Mouse (Mus musculus) urinary bladder, adult 18-20 months (tissue): ENCODE measurements around the gene Chst12.
A peak's percentile ranks its signal among the peaks of the same experiment; 100 is the strongest.

Experiments
- DNase-seq, 2 experiments: peaks; one replicate each; pipeline ENCODE4 v3.0.0; 2022; ENCODE audit warnings: low spot score in 2 of 2, mixed read lengths in 2 of 2

The Chst12 gene

DNA sequence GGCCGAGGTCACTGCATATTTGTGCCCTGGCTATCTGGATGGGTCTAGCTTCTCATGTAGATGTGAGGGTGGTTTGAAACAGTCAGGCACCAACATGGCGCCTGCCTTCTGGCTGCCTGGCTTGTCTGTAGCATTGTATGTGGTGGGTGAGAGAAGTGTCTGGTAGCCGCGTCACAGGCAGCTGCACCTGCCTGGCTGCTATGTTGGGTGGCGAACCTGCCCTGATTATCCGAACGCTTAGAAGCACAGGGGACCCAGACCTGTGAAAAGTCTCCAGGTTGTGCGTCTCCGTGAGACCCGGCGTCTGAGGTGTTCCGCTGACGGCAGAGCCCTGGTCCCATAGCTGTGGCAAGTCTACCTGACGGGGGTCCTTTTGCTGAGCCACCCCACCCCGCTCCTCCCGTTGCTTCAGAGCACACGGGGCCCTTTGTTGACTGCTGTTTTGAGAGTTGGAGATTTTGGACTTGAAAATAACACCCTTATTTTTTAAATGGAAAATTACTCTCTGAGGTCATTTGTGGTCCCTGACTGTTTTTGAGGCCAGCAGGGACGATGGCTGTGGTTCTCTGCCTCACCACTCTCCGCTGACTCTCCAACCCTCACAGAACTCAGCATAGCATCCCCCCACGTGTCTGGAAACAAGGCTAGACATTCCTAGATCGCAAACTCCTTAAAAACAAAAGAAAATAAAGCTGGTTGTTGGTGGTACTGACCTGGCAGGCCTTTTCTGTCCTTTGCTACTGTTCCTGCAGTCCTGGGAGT is 12.0 kb downstream of the Chst12 start:
- DNase-seq, result no peak

- no peak for DNase-seq
These were observed 12.5 kb downstream of the Chst12 start for GRCm38 (mm10) chr5:140517921-140518230.

DNA sequence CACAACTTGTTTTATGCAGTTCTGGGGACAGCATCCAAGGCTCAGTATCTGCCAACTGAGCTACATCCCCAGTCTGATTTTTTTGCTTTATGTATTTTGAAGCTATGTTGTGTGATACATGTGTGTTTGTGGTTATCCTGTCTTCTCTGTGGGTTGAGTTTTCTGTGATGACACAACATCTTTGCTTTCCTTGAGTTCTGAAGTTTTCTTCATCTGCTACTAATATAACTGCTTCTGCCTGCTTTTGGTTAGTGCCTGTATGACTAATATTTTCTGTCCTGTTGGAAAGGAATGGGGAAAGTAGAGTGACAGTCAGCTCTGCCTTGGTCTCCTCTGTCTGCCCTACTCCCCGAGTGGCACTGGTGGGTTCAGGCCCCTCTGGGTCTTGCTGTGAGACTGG is 15.8 kb downstream of the Chst12 start:
- DNase-seq, result no peak

DNA sequence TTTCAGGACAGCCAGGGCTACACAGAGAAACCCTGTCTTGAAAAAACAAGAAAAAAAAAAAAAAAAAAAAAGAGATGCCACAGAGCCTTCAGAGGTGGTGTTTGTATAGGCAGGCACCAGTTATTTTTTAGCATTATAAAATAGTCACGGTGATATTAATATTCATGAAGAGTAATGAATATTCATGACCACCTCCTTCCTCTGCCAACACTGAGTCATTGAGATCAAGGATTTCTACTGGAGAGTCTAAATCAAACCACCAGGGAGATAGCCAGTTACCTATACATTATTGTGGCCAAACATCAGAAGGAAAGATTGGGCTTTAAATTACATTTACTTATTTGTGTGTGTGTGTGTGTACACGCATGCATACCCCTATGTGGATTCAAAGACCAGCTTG is 21.4 kb downstream of the Chst12 start:
- DNase-seq, result no peak

GRCm38 (mm10) chr5:140538111-140538683 is 32.8 kb downstream of the Chst12 start:
- DNase-seq, result no peak

- DNase-seq, result peak; percentile 63 to 80
These were observed 34.8 kb downstream of the Chst12 start for GRCm38 (mm10) chr5:140540106-140540505.

DNA sequence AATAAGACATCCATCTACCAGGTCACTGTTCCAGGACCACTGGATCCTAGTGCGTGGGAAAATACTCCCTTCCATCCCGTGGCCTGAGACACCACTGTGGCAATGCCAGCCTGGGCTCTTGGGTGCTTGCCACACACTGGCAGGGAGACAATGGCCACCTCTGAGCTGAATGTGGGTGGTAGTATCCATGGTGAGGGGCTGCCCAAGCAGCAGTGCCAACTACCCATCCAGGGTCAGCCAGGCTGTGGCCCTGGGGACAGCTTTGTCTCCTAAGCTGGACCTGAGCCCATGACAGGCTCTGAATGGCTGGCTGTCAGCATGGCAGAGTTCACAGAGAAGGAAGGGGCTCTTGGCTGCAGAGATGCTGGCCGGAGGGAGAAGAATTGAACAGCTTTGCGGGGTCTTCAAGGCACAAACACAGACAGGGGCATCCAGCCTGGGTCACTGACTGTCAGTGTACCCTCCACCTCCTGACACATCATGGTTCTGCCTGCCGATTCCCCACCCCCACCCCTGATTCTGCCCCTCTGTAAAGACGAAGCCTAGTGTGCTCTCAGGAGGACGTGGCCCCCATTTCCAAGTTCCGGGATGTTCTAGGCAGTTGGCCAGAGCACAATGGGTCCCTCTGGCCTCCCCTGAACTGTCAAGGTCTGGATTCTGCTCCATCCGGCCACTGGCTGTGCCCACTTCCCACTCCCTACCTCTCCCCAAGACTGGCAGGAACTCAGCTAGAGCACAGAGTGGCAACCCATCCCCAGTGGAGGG is 37.6 kb downstream of the Chst12 start:
- no peak for DNase-seq

GRCm38 (mm10) chr5:140545651-140546050 is 40.3 kb downstream of the Chst12 start:
- DNase-seq, result no peak

DNA sequence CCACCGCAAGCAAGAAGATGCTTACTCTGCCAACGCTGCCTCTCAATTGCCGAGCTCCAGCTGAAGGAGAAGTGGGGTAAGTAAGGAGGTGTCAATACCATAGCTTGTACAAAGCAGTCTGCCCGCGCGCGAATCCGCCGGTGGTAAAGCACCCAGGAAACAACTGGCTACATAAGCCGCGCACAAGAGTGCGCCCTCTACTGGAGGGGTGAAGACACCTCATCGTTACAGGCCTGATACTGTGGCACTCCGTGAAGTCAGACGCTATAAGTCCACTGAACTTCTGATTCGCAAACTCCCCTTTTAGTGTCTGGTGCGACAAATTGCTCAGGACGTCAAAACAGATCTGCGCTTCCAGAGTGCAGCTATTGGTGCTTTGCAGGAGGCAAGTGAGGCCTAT is 41.0 kb downstream of the Chst12 start:
- no peak for DNase-seq

DNA sequence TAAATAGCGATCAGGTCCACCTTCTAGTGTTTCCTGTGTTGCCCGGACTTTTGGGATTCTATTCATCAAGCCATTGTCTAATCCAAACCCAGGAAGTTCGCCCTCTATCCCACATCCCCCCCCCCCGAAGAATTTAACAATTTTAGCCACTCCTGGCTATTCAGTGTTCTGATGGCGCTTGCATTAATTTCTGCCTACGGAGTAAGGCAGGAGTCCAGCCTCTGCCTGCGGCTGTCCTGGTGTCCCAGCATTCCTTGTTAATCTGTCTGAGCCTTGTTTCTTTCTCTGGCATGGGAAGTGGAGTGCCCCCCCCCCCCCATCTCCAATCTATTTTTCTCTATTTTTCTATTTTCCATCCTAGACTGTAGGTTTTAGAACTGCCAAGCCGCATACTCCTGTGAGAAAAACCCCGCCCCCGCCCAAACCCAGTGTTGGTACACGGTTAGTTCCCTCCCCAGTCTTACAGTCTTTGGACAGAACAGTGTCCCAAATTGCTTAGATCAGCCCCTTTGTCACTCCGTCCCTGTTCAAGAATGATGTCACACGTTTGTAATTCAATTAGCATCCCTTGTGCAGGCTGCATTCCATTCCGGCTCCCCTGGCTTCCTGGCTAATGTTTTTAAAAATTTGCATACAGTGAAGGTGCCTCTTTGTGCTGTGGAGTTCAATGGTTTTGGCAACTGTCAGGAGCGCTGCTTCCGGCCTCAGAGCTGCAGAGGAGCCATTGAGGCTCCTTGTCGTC is 44.1 kb downstream of the Chst12 start:
- DNase-seq, result no peak

DNA sequence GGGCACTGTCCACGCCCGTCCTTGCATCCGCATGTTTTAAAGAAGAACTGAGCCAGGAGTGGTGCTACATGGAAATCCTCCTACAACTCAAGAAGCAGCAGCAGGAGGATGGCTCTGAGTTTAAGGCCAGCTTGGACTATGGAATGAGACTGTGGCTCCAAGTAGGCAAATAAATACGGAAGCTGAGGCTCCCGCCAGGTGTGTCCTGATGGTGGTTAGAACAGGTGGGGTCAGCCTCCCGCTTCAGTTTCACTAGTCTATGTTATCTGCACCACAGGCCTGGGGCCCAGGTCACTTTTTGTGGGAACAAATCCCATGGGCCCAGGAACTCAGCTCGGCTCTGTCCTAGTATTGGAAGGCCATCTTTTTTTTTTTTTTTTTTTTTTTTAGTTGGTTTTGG is 48.4 kb downstream of the Chst12 start:
- DNase-seq, result no peak

GRCm38 (mm10) chr5:140556859-140557258 is 51.5 kb downstream of the Chst12 start:
- DNase-seq, result no peak

GRCm38 (mm10) chr5:140562601-140563000 is 57.3 kb downstream of the Chst12 start:
- no peak for DNase-seq

- no peak for DNase-seq
These were observed 59.5 kb downstream of the Chst12 start, which contains the start of gene Grifin for GRCm38 (mm10) chr5:140564896-140565295. Grifin (minus strand) TSS chr5:140565071.

DNA sequence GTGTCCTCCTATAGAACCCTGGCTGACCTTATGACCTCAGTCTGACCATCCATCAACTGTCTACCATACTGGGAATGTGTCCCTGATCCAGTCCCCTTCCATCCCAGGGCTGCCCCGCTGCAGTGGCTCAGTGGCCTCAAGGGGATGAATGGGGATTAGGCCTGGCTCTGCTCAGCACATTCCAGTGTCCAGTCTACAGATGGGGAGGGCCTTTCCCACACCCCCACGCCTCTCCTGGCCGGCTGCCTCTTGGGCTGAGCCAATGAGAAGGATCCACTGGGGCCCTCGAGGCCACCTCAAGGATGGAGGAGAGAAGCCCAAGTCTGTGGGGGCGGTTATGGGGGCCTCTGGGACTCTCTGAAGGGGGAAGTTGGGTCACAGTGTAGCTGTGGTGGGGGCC is 60.1 kb downstream of the Chst12 start:
- DNase-seq, result no peak

DNA sequence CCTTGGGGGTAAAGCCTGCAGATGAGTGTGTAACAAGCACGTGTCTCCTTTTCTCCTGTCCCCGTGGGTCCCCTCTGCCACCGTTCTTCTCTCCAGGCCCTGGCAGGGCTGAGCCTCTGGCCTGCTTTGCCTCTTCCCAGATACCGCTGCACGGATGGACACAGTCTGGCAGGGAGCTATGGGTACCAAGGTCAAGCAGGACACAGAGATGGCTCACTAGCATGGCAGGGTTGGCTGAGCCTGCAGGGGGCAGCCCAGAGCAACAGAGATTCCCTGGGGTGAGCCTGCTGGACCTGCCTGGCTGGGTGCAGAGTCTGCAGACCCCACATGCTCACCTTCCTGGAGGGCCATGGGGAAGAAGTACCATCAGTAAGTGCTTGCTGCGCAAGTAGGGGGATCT is 60.5 kb downstream of the Chst12 start:
- DNase-seq, result peak in 1 of 2 experiments; percentile 48

DNA sequence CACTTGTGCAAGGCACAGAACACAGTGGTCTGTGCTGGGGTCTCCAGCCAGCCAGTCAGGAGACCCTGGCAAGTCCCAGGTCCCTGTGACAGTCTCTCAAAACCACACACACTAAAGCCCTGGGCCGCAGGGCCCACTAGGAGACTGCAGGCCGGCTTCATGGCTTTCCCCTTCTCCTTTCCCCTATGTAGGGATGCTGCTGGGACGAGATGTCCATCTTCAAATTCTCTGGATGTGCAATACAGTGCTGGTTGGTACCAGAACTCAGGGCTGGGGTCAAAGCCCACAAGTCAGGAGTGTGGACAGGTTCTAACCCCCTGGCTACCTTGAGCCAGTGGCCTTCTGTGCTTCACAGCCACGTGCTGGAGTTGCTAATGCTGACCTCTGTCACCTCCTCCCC is 60.9 kb downstream of the Chst12 start:
- DNase-seq, result no peak

DNA sequence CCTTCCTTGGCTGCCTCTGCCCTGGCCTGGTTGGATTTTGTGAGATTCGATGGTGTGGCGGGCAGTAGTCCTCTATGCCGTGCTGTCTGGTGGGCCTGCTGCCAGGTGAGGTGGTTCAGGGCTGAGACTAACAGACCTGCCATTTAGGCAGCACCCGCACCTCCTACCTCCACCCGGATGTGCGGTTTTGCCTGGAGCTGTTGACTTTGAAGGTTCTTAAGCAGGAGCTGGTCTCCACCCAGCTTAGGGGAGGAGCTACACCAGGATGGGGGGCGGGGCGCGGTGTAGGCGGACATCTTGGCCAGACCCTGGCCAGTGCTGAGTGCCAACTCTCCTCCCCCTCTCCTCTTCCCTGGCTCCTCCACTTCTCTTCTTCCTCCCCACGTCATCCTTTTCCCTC is 62.0 kb downstream of the Chst12 start:
- peak; percentile 36 to 63 for DNase-seq

DNA sequence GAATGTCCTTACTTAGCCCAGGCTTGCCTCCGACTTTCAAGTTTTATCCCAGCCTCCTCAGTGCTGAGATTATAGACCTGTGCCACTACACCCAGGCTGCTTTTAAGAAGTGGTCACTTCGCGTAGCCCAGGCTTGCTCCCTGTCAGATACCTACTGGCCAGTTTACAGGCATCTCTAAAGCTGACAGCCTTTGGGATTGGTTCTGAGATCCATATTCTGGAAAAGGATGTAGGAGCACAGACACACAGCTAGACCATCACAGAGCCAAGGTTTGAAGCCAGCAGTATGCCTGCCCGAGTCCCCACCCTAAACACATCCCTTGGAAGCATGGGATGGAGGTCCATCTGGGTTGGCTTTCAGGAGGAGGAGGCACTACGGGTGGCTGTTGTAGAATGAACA is 62.4 kb downstream of the Chst12 start:
- DNase-seq, result no peak

- DNase-seq, result peak; percentile 28 to 50
These were observed 63.1 kb downstream of the Chst12 start for GRCm38 (mm10) chr5:140568321-140568970.

GRCm38 (mm10) chr5:140569032-140569595 is 63.8 kb downstream of the Chst12 start:
- no peak for DNase-seq
